Mouse (Mus musculus) small intestine, adult 10 weeks (tissue): ENCODE data around the gene Dynlrb1. TPM values are rescaled to one million over a fixed set of nuclear protein-coding genes. Genes with fewer than 3 reads are reported as not detected.

Experiments used
- polyA plus RNA-seq: library from polyadenylated mRNA; stranded (reverse); fragments of 350-450 nt; fragmentation: Illumina TruSeq; extraction: RNeasy Lipid Tissue Mini Kit (QIAGEN cat#74804); gene quantifications from one replicate; pipeline ENCODE4 v1.2.3, GENCODE M21; 2014; ENCODE audit warnings: low replicate concordance

Dynlrb1 gene
- 206 TPM for polyA plus RNA-seq

GRCm38 (mm10) chr2:155236362-155236992, at the start of gene Dynlrb1:
Gene Dynlrb1 (plus strand): TSS chr2:155236533.

GRCm38 (mm10) chr2:155276195-155276594, 39.9 kb downstream of the Dynlrb1 start, which contains the start of gene Map1lc3a:
Gene Map1lc3a (plus strand): TSS chr2:155276297.

Other genes starting within 250 kb of the Dynlrb1 start
- gene Gm14226, start 218.3 kb upstream of the Dynlrb1 start, polyA plus RNA-seq = not detected
- gene Ahcy, start 162.0 kb upstream of the Dynlrb1 start, polyA plus RNA-seq = 52.6 TPM
- gene Itch, start 103.0 kb upstream of the Dynlrb1 start, polyA plus RNA-seq = 143 TPM
- gene Map1lc3a, start 39.8 kb downstream of the Dynlrb1 start, polyA plus RNA-seq = not detected
- 39.4 TPM for gene Pigu, start 120.9 kb downstream of the Dynlrb1 start, polyA plus RNA-seq
- 79.7 TPM for gene Trp53inp2, start 144.5 kb downstream of the Dynlrb1 start, polyA plus RNA-seq
- gene Ncoa6, start 237.4 kb downstream of the Dynlrb1 start, polyA plus RNA-seq = 53.3 TPM